Mouse (Mus musculus) induced T-regulatory cell, adult 2 months (primary cell): Measurements from ENCODE around the gene Gas2l3.
A peak's percentile ranks its signal among the peaks of the same experiment; 100 is the strongest.

Experiments used
- DNase-seq: peaks from one replicate; pipeline ENCODE4 v3.0.0-alpha.2; 2012; ENCODE audit warnings: low read depth

The Gas2l3 gene

GRCm38 (mm10) chr10:89443115-89443622, 598 bp downstream of the Gas2l3 start:
- no peak for DNase-seq

DNA sequence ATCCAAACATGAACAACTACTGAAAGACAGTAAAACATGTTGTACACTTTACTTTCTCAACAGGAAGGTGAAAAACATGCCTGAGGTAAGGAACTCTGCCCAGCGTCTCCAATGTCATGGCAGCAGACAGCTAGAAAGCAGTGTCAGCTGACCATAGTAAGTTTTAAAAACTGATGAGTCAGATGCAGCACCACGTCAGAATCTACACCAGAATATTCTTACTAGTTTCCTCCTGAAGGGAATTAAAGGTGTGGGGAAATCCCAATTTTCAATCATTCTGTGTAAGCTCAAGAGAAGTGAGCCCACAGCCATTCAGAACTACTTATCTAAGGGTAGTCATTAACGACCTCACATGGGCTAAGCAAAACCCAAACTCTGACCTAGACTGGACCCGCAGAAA, 1.1 kb downstream of the Gas2l3 start:
- DNase-seq: peak; percentile 59

GRCm38 (mm10) chr10:89441961-89442360, 1.8 kb downstream of the Gas2l3 start:
- peak; percentile 30 for DNase-seq

DNA sequence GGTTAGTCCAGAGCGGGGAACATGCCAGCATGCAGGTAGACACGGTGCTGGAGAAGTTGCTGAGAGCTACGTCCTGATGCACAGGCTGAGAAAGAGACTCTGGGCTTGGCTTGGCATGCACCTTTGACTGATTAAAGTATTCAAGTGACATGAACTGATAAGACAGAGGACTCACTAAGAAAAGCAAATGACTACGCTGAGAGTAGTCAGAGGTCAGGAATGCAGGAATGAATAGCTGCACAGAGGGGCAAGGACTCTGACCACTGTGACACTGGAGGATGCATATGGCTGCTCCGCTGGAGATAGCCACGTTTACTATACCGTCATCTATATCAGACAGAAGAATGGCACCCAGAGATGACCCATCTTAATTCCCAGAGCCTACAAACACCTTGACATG, 4.4 kb downstream of the Gas2l3 start:
- DNase-seq: no peak

GRCm38 (mm10) chr10:89437996-89438395, 5.8 kb downstream of the Gas2l3 start:
- DNase-seq: no peak

DNA sequence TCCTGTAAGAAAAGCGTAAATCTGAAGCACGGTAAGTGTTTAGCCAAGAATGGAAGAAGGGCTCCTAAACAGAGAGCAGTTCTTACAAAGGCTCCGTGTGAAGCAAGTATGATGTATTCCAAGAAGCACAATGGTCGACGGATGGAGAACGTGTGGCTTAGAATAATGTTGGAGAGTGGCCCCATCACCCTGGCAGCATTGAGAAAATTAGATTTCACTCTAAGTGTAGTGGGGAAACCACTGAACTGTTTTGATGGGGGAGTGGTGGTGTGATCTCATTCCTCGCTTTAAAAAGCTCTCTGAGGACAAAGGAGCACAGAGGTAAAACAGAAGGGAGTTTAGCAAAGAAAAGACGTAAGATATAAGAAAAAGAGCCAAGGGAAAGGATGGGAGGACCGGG, 6.3 kb downstream of the Gas2l3 start:
- no peak for DNase-seq

- DNase-seq: no peak
Observed at GRCm38 (mm10) chr10:89435920-89436319, 7.8 kb downstream of the Gas2l3 start.

DNA sequence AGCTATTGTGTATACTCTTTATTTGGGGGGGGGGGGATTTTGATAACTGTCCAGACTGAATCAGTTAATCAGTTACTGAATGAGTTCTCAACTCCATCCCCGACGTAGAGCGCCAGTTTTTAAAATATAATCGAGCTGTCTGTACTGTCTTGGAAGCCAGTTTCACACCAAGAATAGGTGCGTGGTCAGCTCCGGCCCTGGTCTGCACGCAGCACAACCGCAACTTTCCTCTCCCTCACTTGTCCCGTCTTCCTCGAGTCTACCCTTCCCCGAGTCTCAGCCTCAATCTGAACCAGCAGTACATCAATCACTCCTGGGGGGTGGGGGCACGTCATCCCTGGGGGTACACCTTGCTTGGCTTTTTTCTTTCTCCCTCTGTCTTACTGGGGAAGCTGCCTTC, 8.4 kb downstream of the Gas2l3 start:
- DNase-seq: no peak

- no peak for DNase-seq
Observed at GRCm38 (mm10) chr10:89434509-89435210, 9.1 kb downstream of the Gas2l3 start.

GRCm38 (mm10) chr10:89432743-89433142, 11.0 kb downstream of the Gas2l3 start:
- no peak for DNase-seq

GRCm38 (mm10) chr10:89430751-89431150, 13.0 kb downstream of the Gas2l3 start:
- DNase-seq: no peak

- no peak for DNase-seq
Observed at GRCm38 (mm10) chr10:89424800-89425393, 18.9 kb downstream of the Gas2l3 start.

- no peak for DNase-seq
Observed at GRCm38 (mm10) chr10:89424217-89424616, 19.6 kb downstream of the Gas2l3 start.

GRCm38 (mm10) chr10:89423164-89423778, 20.5 kb downstream of the Gas2l3 start:
- no peak for DNase-seq

- DNase-seq: no peak
Observed at GRCm38 (mm10) chr10:89422504-89423158, 21.1 kb downstream of the Gas2l3 start.

DNA sequence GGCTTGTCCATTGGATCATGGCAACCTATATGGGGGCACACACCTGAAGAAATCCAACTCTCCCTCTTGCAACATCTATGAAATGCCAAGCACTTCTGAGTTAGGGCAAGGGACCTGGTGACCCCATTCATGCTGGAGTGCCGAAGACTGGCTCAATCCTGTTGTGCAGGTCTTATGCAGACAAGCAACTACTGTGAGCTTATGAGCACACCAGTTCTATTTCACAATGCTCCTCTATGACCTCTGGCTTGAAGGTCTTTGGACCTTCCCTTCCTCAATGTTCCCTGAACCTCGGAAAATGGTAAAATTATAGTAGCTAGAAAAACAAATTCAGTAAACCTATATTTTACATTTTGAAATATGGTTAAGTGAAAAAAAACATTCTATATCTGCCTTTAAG, 25.8 kb downstream of the Gas2l3 start:
- no peak for DNase-seq

GRCm38 (mm10) chr10:89415478-89415877, 28.3 kb downstream of the Gas2l3 start:
- DNase-seq: no peak

- DNase-seq: no peak
Observed at GRCm38 (mm10) chr10:89407551-89407950, 36.2 kb downstream of the Gas2l3 start.

DNA sequence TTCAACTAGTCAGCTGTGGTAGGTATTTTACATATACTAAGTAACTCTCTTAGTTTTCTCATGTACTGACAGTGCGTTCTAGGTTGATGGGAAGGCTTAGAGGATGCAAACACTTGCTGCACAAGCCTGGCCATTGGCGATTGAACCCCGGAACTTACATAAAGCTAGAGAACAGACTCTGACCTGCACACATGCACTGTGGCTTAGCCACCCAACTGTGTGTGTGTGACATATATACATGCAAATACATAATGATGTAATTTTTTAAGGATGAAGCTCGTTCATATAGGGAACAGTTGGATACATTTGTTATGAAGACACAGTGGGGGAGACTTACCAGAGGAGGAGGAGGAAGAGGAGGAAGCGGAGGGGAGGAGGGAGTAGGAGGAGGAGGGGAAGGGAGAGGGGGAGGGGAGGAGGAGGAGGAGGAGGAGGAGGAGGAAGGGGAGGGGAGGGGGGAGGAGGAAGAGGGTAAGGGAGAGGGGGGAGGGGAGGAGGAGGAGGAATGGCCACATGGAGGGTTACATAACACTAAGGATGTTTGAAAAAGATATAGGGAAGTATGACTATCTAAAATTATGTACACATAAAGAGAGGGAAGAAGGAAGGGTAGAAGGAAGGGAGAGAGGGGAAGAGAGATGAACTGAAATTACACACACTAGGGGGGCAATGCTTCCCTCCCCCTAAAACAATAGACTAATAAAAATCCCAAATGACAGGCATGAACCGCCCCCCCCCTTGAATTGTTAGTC, 36.9 kb downstream of the Gas2l3 start:
- no peak for DNase-seq

- no peak for DNase-seq
Observed at GRCm38 (mm10) chr10:89404936-89405335, 38.8 kb downstream of the Gas2l3 start.

DNA sequence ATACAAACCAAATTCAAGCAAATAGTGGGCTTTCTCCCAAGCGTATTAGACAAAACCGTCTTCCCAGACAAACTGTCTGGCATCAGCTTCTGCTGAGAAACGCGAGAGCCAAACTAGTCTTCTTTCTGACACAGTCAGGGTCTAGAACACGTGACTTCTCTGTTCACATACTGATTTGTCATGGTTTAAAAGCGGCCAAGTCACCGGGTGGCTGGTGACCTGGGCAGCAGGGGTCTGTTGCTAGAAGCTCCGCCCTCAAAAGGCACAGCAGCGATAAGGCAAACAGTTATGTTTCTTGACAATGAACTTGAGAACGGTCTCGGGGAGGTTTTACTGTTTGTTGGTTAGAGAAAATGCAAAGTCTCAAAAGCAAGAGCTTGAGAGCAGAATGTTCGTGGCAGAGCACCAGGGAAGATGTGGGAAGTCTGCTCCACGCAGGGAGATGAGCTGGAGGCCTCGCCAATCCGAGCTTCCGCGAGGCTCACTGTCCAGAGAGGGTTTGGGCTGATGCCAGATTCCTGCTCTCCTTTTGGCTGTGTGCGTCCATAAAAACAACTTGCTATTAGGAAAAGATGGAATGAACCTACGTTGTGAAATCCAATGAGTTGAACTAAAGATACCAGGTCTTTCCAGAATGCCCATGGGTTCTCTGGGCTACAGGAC, 43.0 kb downstream of the Gas2l3 start:
- DNase-seq: no peak
